Mouse (Mus musculus) embryonic facial prominence, embryonic 10.5 days (tissue): ENCODE measurements at regions not wholly inside any gene's neighbourhood (a gene's known extent, or its start where the extent isn't known, plus 50 kb on each side); places are given as distances from the start of the nearest gene placed in this dataset.

Source experiments
- DNase-seq: peaks from one replicate; pipeline ENCODE4 v3.0.0-alpha.2; 2017; ENCODE audit warnings: low spot score
- H3K27ac ChIP-seq: fragments of 300-500 bp; sonication (generic); replicated peaks from 2 replicates; pipeline ENCODE4 v1.5.1; 2016; ENCODE audit warnings: mild to moderate bottlenecking
- H3K27me3 ChIP-seq: fragments of 300-500 bp; sonication (generic); replicated peaks from 2 replicates; pipeline ENCODE4 v1.6.1; 2016; ENCODE audit warnings: low read depth, mild to moderate bottlenecking; ENCODE audit not compliant: poor library complexity, severe bottlenecking
- H3K36me3 ChIP-seq: fragments of 300-500 bp; sonication (generic); replicated peaks from 2 replicates; pipeline ENCODE4 v1.6.1; 2016; ENCODE audit warnings: mild to moderate bottlenecking, moderate library complexity
- H3K4me1 ChIP-seq: fragments of 300-500 bp; sonication (generic); 2 replicates; pipeline ENCODE4 v1.6.1; 2016
- H3K4me3 ChIP-seq: fragments of 300-500 bp; sonication (generic); 2 replicates; pipeline ENCODE4 v1.5.1; 2016; ENCODE audit warnings: mild to moderate bottlenecking, moderate library complexity
- H3K9me3 ChIP-seq: fragments of 300-500 bp; sonication (generic); 2 replicates; pipeline ENCODE4 v1.6.1; 2016; ENCODE audit warnings: mild to moderate bottlenecking
- WGBS: fragments of 180-500 bp; shearing (Covaris S2); methylation state at CpG from one replicate; pipeline ENCODE4 v1.1.7; 2016; 5-methylcytosine and 5-hydroxymethylcytosine counted together

- Histone ChIP-seq H3K4me3 (no peak overlapping the region), H3K9me3 (no peaks in the 10 kb centered on the region), H3K4me1 (no peaks in the 10 kb centered on the region), H3K36me3 (no peaks in the 10 kb centered on the region), H3K27ac (no peak overlapping the region), H3K27me3 (no peaks in the 10 kb centered on the region)
- peak; percentile 38 for DNase-seq
- WGBS: 64% methylated on average over 6 of the region's 6 CpGs
Observed at GRCm38 (mm10) chr19:36178828-36179251, 58.9 kb upstream of the Ankrd1 start.

GRCm38 (mm10) chr19:36180329-36180728, 60.4 kb upstream of the Ankrd1 start:
- Histone ChIP-seq H3K36me3 (no peaks in the 10 kb centered on the region), H3K27me3 (no peaks in the 10 kb centered on the region), H3K4me3 (no peak overlapping the region), H3K4me1 (no peaks in the 10 kb centered on the region), H3K27ac (no peak overlapping the region), H3K9me3 (no peaks in the 10 kb centered on the region)
- WGBS: 75% methylated on average over 7 of the region's 7 CpGs
- no peak for DNase-seq

- H3K4me3 ChIP-seq: no peak overlapping the region
- no peak overlapping the region for H3K27ac ChIP-seq
- DNase-seq: no peak
- 61% methylated on average over 2 of the region's 2 CpGs for WGBS
- H3K27me3 ChIP-seq: no peaks in the 10 kb centered on the region
- H3K9me3 ChIP-seq: no peaks in the 10 kb centered on the region
- H3K4me1 ChIP-seq: no peaks in the 10 kb centered on the region
- no peaks in the 10 kb centered on the region for H3K36me3 ChIP-seq
Observed at GRCm38 (mm10) chr19:36181535-36181934, 61.6 kb upstream of the Ankrd1 start.

- Histone ChIP-seq H3K9me3 (no peaks in the 10 kb centered on the region), H3K4me1 (no peaks in the 10 kb centered on the region), H3K27me3 (no peaks in the 10 kb centered on the region), H3K4me3 (no peak overlapping the region), H3K36me3 (no peaks in the 10 kb centered on the region), H3K27ac (no peak overlapping the region)
- DNase-seq: peak; percentile 59
- WGBS: 43% methylated on average over 2 of the region's 2 CpGs
Observed at GRCm38 (mm10) chr19:36183127-36183526, 63.2 kb upstream of the Ankrd1 start.

- no peak for DNase-seq
- Histone ChIP-seq H3K4me1 (no peaks in the 10 kb centered on the region), H3K4me3 (no peak overlapping the region), H3K36me3 (no peaks in the 10 kb centered on the region), H3K27ac (no peak overlapping the region), H3K27me3 (no peaks in the 10 kb centered on the region), H3K9me3 (no peaks in the 10 kb centered on the region)
- WGBS: 87% methylated on average over 5 of the region's 5 CpGs
Observed at GRCm38 (mm10) chr19:36189662-36190061, 69.8 kb upstream of the Ankrd1 start.

- no peaks in the 10 kb centered on the region for H3K36me3 ChIP-seq
- no peak overlapping the region for H3K27ac ChIP-seq
- 92% methylated on average over 7 of the region's 7 CpGs for WGBS
- H3K4me1 ChIP-seq: no peaks in the 10 kb centered on the region
- no peaks in the 10 kb centered on the region for H3K27me3 ChIP-seq
- H3K9me3 ChIP-seq: no peaks in the 10 kb centered on the region
- DNase-seq: no peak
- H3K4me3 ChIP-seq: no peak overlapping the region
Observed at GRCm38 (mm10) chr19:36191641-36192040, 71.7 kb upstream of the Ankrd1 start.

- peaks cover 6% of the 10 kb centered on the region for H3K4me1 ChIP-seq
- 91% methylated on average over 2 of the region's 2 CpGs for WGBS
- H3K27me3 ChIP-seq: no peaks in the 10 kb centered on the region
- no peak overlapping the region for H3K4me3 ChIP-seq
- DNase-seq: no peak
- no peaks in the 10 kb centered on the region for H3K9me3 ChIP-seq
- no peak overlapping the region for H3K27ac ChIP-seq
- no peaks in the 10 kb centered on the region for H3K36me3 ChIP-seq
Observed at GRCm38 (mm10) chr19:36204269-36204668, 84.4 kb upstream of the Ankrd1 start.

- Histone ChIP-seq H3K4me1 (peaks cover 6% of the 10 kb centered on the region), H3K36me3 (no peaks in the 10 kb centered on the region), H3K9me3 (no peaks in the 10 kb centered on the region), H3K4me3 (no peak overlapping the region), H3K27ac (no peak overlapping the region), H3K27me3 (no peaks in the 10 kb centered on the region)
- WGBS: 94% methylated on average over 8 of the region's 8 CpGs
- DNase-seq: no peak
Observed at GRCm38 (mm10) chr19:36204965-36205718, 85.2 kb upstream of the Ankrd1 start.

GRCm38 (mm10) chr19:36207735-36208288, 87.9 kb upstream of the Ankrd1 start:
- Histone ChIP-seq H3K4me3 (no peak overlapping the region), H3K36me3 (no peaks in the 10 kb centered on the region), H3K27me3 (no peaks in the 10 kb centered on the region), H3K4me1 (peaks cover 6% of the 10 kb centered on the region), H3K27ac (peak overlapping the region; percentile 10), H3K9me3 (no peaks in the 10 kb centered on the region)
- no peak for DNase-seq
- WGBS: 32% methylated on average over 7 of the region's 7 CpGs

- Histone ChIP-seq H3K27ac (no peak overlapping the region), H3K4me1 (peaks cover 12% of the 10 kb centered on the region), H3K36me3 (no peaks in the 10 kb centered on the region), H3K9me3 (no peaks in the 10 kb centered on the region), H3K27me3 (no peaks in the 10 kb centered on the region), H3K4me3 (no peak overlapping the region)
- no peak for DNase-seq
- WGBS: 75% methylated on average over 5 of the region's 5 CpGs
Observed at GRCm38 (mm10) chr19:36208419-36208818, 88.5 kb upstream of the Ankrd1 start.

- Histone ChIP-seq H3K27ac (no peak overlapping the region), H3K9me3 (no peaks in the 10 kb centered on the region), H3K4me3 (no peak overlapping the region), H3K4me1 (peaks cover 24% of the 10 kb centered on the region), H3K27me3 (no peaks in the 10 kb centered on the region), H3K36me3 (no peaks in the 10 kb centered on the region)
- WGBS: 56% methylated on average over 8 of the region's 8 CpGs
- no peak for DNase-seq
Observed at GRCm38 (mm10) chr19:36213461-36213860, 93.6 kb upstream of the Ankrd1 start.

- peaks cover 24% of the 10 kb centered on the region for H3K4me1 ChIP-seq
- 22% methylated on average over 7 of the region's 7 CpGs for WGBS
- DNase-seq: peak; percentile 71
- H3K27ac ChIP-seq: peak overlapping the region; percentile 65
- H3K36me3 ChIP-seq: no peaks in the 10 kb centered on the region
- no peak overlapping the region for H3K4me3 ChIP-seq
- no peaks in the 10 kb centered on the region for H3K9me3 ChIP-seq
- H3K27me3 ChIP-seq: no peaks in the 10 kb centered on the region
Observed at GRCm38 (mm10) chr19:36214188-36214968, 94.5 kb upstream of the Ankrd1 start.

GRCm38 (mm10) chr19:36217177-36217576, 97.3 kb upstream of the Ankrd1 start:
- WGBS: 85% methylated on average over 5 of the region's 5 CpGs
- no peak overlapping the region for H3K4me3 ChIP-seq
- H3K4me1 ChIP-seq: peaks cover 24% of the 10 kb centered on the region
- no peaks in the 10 kb centered on the region for H3K27me3 ChIP-seq
- no peaks in the 10 kb centered on the region for H3K9me3 ChIP-seq
- H3K27ac ChIP-seq: no peak overlapping the region
- no peak for DNase-seq
- H3K36me3 ChIP-seq: no peaks in the 10 kb centered on the region
